In genomic region chr11:101056885-101057284, GRCm38 (mm10) we compare ENCODE assay signal across 10 mouse cellular contexts. TPM values are rescaled to one million over a fixed set of nuclear protein-coding genes. Genes with fewer than 3 reads are reported as not detected.
DNase-seq lines count a peak whose midpoint lies in the region; ATAC-seq and TF ChIP-seq lines count a peak whose summit lies in the region.
"Had no signal": no experiment of that assay in that cellular context is flagged by ENCODE, and none has a peak within 500 bp of the region (broad histone marks: within the 10 kb centered on the region; RNA-seq: fewer than 3 reads in every experiment).

No protein-coding gene starts in this region.

- H3K9me3 ChIP-seq in kidney, postnatal 0 days (replicated peaks; ENCODE audit: low read length) = no peaks in the 10 kb centered on the region
- H3K9me3 ChIP-seq in limb, embryonic 15.5 days = no peaks in the 10 kb centered on the region
- no peaks in the 10 kb centered on the region for H3K9me3 ChIP-seq in stomach, embryonic 16.5 days (replicated peaks; ENCODE audit: control insufficient read depth, low read length)
- H3K9me3 ChIP-seq: G1E had no signal

- no peak overlapping the region for H3K4me2 ChIP-seq in kidney, postnatal 0 days (ENCODE audit: low read length)
- H3K4me2 ChIP-seq in limb, embryonic 15.5 days = no peak overlapping the region
- no peak overlapping the region for H3K4me2 ChIP-seq in stomach, embryonic 16.5 days (ENCODE audit: low read depth, low read length)

- DNase-seq in kidney, postnatal 0 days (ENCODE audit: low spot score) = no peak
- DNase-seq in kidney, adult 18-20 months = no peak
- DNase-seq in heart, adult 11 months = peak; percentile 98
- no peak for DNase-seq in right cerebral cortex, adult 18-20 months
- DNase-seq in cerebellum, adult 18-20 months = no peak

- ATAC-seq in kidney, postnatal 0 days (replicated peaks; ENCODE audit: low FRiP score, low read depth) = no peak; the same call in 1 of the 2 replicates
- no peak for ATAC-seq in limb, embryonic 15.5 days (ENCODE audit: insufficient number of reproducible peaks, low FRiP score, low TSS enrichment, low read depth)
- ATAC-seq in stomach, embryonic 16.5 days (ENCODE audit: insufficient read depth, low FRiP score) = peak; percentile 80; the same call in 1 of the 2 replicates
- ATAC-seq in megakaryocyte progenitor cell, adult 5-6 weeks (replicated peaks; ENCODE audit: poor library complexity) = no peak

- TF ChIP-seq CTCF in kidney, postnatal 0 days (IDR thresholded peaks at IDR 0.05; ENCODE audit: low read depth) = no peak

- H3K27ac ChIP-seq in kidney, postnatal 0 days = peak overlapping the region; percentile 50
- peak overlapping the region; percentile 47 for H3K27ac ChIP-seq in limb, embryonic 15.5 days
- H3K27ac ChIP-seq in stomach, embryonic 16.5 days (ENCODE audit: low read length) = peak overlapping the region; percentile 97

- H3K4me1 ChIP-seq in kidney, postnatal 0 days (replicated peaks; ENCODE audit: insufficient read depth, low read length) = peaks cover 7% of the 10 kb centered on the region; the same call in 1 of the 2 replicates
- peaks cover 36% of the 10 kb centered on the region for H3K4me1 ChIP-seq in limb, embryonic 15.5 days
- peaks cover 64% of the 10 kb centered on the region for H3K4me1 ChIP-seq in stomach, embryonic 16.5 days (ENCODE audit: control insufficient read depth, insufficient read depth, low read length)

- no peak overlapping the region for H3K9ac ChIP-seq in kidney, postnatal 0 days (ENCODE audit: low read depth, low read length)
- no peak overlapping the region for H3K9ac ChIP-seq in limb, embryonic 15.5 days
- peak overlapping the region; percentile 22 for H3K9ac ChIP-seq in stomach, embryonic 16.5 days (ENCODE audit: low read length)

- H3K27me3 ChIP-seq in kidney, postnatal 0 days (ENCODE audit: insufficient read depth, low read length) = no peaks in the 10 kb centered on the region
- no peaks in the 10 kb centered on the region for H3K27me3 ChIP-seq in limb, embryonic 15.5 days
- no peaks in the 10 kb centered on the region for H3K27me3 ChIP-seq in stomach, embryonic 16.5 days (ENCODE audit: control insufficient read depth, insufficient read depth, low read length)

- no peak overlapping the region for H3K4me3 ChIP-seq in kidney, postnatal 0 days (replicated peaks; ENCODE audit: low read depth, low read length)
- H3K4me3 ChIP-seq in limb, embryonic 15.5 days = no peak overlapping the region
- H3K4me3 ChIP-seq in stomach, embryonic 16.5 days (replicated peaks; ENCODE audit: low read length) = no peak overlapping the region
- H3K4me3 ChIP-seq: erythroblast, embryonic 14.5 days had no signal

- WGBS in kidney, postnatal 0 days = 41% methylated on average over 8 of the region's 8 CpGs
- WGBS in limb, embryonic 15.5 days = 39% methylated on average over 8 of the region's 8 CpGs
- 13% methylated on average over 8 of the region's 8 CpGs for WGBS in stomach, embryonic 16.5 days

- H3K36me3 ChIP-seq in kidney, postnatal 0 days (ENCODE audit: insufficient read depth, low read length) = peaks cover 3% of the 10 kb centered on the region; the same call in 1 of the 2 replicates
- H3K36me3 ChIP-seq in limb, embryonic 15.5 days = peaks cover 38% of the 10 kb centered on the region; the same call in 1 of the 2 replicates
- H3K36me3 ChIP-seq in stomach, embryonic 16.5 days (ENCODE audit: control insufficient read depth, insufficient read depth, low read length) = 0 out of 2 replicates have a peak, but pooled peaks cover 5% of the 10 kb centered on the region

RNA-seq across cellular contexts. Expression of gene Naglu, which starts 12.9 kb away (rescaled TPM):
- 26.5 and 28.0 TPM in 2 replicates for polyA plus RNA-seq in kidney, postnatal 0 days (2015; fragmentation: Nextera tagmentation; extraction: Ambion mirVana)
- 12.7 and 16.4 TPM in 2 replicates for polyA plus RNA-seq in limb, embryonic 15.5 days (2015; fragmentation: Nextera tagmentation; extraction: Ambion mirVana)
- 17.0 and 17.2 TPM in 2 replicates for polyA plus RNA-seq in stomach, embryonic 16.5 days (2015; fragmentation: Nextera tagmentation; extraction: Ambion mirVana)
- total RNA-seq in megakaryocyte progenitor cell, adult 5-6 weeks (2015) = 6.0 and 8.4 TPM in 2 replicates
- 9.9 and 12.0 TPM in 2 replicates for total RNA-seq in megakaryocyte progenitor cell, adult 5-6 weeks (2017)

RNA-seq across cellular contexts. Expression of gene Hsd17b1, which starts 21.3 kb away (rescaled TPM):
- 0.13 and 0.42 TPM in 2 replicates for polyA plus RNA-seq in kidney, postnatal 0 days (2015; fragmentation: Nextera tagmentation; extraction: Ambion mirVana)
- 0.14 TPM in 1 of 2 replicates, not detected in the other for polyA plus RNA-seq in limb, embryonic 15.5 days (2015; fragmentation: Nextera tagmentation; extraction: Ambion mirVana)
- 0.30 TPM in 1 of 2 replicates, not detected in the other for polyA plus RNA-seq in stomach, embryonic 16.5 days (2015; fragmentation: Nextera tagmentation; extraction: Ambion mirVana)
- 6.0 and 9.8 TPM in 2 replicates for total RNA-seq in megakaryocyte progenitor cell, adult 5-6 weeks (2015)
- total RNA-seq in megakaryocyte progenitor cell, adult 5-6 weeks (2017) = 3.2 and 5.2 TPM in 2 replicates

RNA-seq across cellular contexts. Expression of gene Coasy, which starts 25.5 kb away (rescaled TPM):
- 55.3 and 55.9 TPM in 2 replicates for polyA plus RNA-seq in kidney, postnatal 0 days (2015; fragmentation: Nextera tagmentation; extraction: Ambion mirVana)
- 40.3 TPM in 2 replicates for polyA plus RNA-seq in limb, embryonic 15.5 days (2015; fragmentation: Nextera tagmentation; extraction: Ambion mirVana)
- 38.9 and 41.8 TPM in 2 replicates for polyA plus RNA-seq in stomach, embryonic 16.5 days (2015; fragmentation: Nextera tagmentation; extraction: Ambion mirVana)
- total RNA-seq in megakaryocyte progenitor cell, adult 5-6 weeks (2015) = 19.8 and 28.1 TPM in 2 replicates
- total RNA-seq in megakaryocyte progenitor cell, adult 5-6 weeks (2017) = 28.0 and 31.7 TPM in 2 replicates

RNA-seq across cellular contexts. Expression of gene Mlx, which starts 30.2 kb away (rescaled TPM):
- polyA plus RNA-seq in kidney, postnatal 0 days (2015; fragmentation: Nextera tagmentation; extraction: Ambion mirVana) = 45.7 and 46.0 TPM in 2 replicates
- 51.7 and 53.8 TPM in 2 replicates for polyA plus RNA-seq in limb, embryonic 15.5 days (2015; fragmentation: Nextera tagmentation; extraction: Ambion mirVana)
- polyA plus RNA-seq in stomach, embryonic 16.5 days (2015; fragmentation: Nextera tagmentation; extraction: Ambion mirVana) = 57.4 and 60.5 TPM in 2 replicates
- total RNA-seq in megakaryocyte progenitor cell, adult 5-6 weeks (2015) = 76.4 and 83.6 TPM in 2 replicates
- 84.7 and 90.0 TPM in 2 replicates for total RNA-seq in megakaryocyte progenitor cell, adult 5-6 weeks (2017)

RNA-seq across cellular contexts. Expression of gene Psmc3ip, which starts 38.4 kb away (rescaled TPM):
- 23.2 and 26.4 TPM in 2 replicates for polyA plus RNA-seq in kidney, postnatal 0 days (2015; fragmentation: Nextera tagmentation; extraction: Ambion mirVana)
- 27.4 and 28.0 TPM in 2 replicates for polyA plus RNA-seq in limb, embryonic 15.5 days (2015; fragmentation: Nextera tagmentation; extraction: Ambion mirVana)
- polyA plus RNA-seq in stomach, embryonic 16.5 days (2015; fragmentation: Nextera tagmentation; extraction: Ambion mirVana) = 21.4 and 23.4 TPM in 2 replicates
- 32.7 and 40.2 TPM in 2 replicates for total RNA-seq in megakaryocyte progenitor cell, adult 5-6 weeks (2015)
- 58.6 and 67.8 TPM in 2 replicates for total RNA-seq in megakaryocyte progenitor cell, adult 5-6 weeks (2017)

Comparison
In these comparisons a context has a peak if more than half of its experiments do, and no peak if none do; other contexts are left out.
1. H3K27ac ChIP-seq: peak in every context shown above with its lines; median percentile 97 in stomach, embryonic 16.5 days; 50 in kidney, postnatal 0 days; 47 in limb, embryonic 15.5 days.